Mouse (Mus musculus) neutrophil, adult 5-6 weeks (primary cell): ENCODE data around the gene Cbx2. TPM values are rescaled to one million over a fixed set of nuclear protein-coding genes. Genes with fewer than 3 reads are reported as not detected.

ENCODE experiments used
- ATAC-seq: fragments of 151-379, 151-347 bp; 2 replicates; pipeline ENCODE4 v1.8.0; 2017; ENCODE audit warnings: mild to moderate bottlenecking, moderate TSS enrichment; ENCODE audit not compliant: insufficient number of reproducible peaks, poor library complexity, low FRiP score, severe bottlenecking; ENCODE audit errors: extremely low read depth
- total RNA-seq: library from RNA; stranded (forward); fragments of 200-1000 nt; gene quantifications from 2 replicates; pipeline ENCODE4 v1.2.3, GENCODE M21; 2017

Gene Cbx2
- total RNA-seq, 1 experiment from 2014 or later = 1.3 TPM

GRCm38 (mm10) chr11:119039732-119040512 is 17.2 kb downstream of the Cbx2 start:
- no peak for ATAC-seq

DNA sequence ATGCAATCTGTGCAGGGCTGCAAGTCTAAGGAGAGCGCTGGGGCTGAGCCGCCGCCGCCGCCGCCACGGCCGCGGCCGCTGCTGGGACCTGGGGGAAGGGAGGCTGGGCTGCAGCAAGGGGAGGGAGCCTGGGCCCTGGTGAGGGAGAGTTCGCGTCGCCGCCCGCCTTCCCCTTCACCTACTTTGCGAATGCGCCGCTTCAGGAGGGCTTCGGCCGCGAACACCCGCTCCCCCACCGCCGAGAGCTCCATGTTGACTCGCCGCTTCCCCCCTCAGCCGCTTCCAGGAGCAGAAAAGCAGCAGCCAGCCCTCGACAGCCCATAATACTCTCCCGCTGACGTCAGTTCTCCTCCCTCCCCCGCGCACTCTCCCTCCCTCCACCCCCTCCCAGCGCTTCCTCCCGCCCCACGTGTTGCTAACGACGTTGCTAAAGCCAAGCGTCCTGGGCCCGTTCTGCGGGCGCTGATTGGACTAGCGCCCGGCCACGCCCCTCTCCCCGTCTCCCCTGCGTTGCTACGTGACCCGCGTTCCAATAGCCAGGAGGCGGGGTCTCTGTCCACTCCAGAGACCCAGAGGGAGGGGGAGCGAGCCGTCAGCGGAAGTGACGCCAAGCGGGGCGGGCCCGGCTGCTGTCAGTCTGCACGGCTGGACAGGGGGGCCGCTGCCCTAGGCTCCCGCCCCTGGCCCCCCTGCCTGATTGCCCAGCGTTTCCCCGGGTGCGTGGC is 18.0 kb downstream of the Cbx2 start, which contains the start of gene Cbx8:
TSS of gene Cbx8 (minus strand) at position 370 of the 725 bp plus-strand sequence.
- peak; percentile 93 for ATAC-seq

DNA sequence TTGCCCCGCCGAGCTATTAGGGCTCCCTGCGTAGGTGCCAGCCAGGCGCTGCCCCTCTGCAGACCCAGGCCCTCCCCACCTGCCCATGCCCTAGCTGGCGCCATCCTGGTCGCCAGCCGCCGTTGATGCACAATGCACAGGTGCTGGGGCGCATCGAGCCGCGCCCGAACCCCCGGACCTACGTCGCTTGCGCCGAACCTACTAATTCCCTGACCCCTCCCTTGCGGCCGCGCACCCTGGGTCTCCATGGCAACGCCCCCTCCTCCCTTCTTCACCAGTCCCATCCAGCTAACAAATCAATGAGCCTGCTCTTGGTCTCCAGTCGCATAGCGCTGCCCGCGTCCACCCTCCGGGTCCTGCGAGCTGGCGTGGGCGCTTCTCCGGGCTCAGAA is 18.6 kb downstream of the Cbx2 start:
- no peak for ATAC-seq

DNA sequence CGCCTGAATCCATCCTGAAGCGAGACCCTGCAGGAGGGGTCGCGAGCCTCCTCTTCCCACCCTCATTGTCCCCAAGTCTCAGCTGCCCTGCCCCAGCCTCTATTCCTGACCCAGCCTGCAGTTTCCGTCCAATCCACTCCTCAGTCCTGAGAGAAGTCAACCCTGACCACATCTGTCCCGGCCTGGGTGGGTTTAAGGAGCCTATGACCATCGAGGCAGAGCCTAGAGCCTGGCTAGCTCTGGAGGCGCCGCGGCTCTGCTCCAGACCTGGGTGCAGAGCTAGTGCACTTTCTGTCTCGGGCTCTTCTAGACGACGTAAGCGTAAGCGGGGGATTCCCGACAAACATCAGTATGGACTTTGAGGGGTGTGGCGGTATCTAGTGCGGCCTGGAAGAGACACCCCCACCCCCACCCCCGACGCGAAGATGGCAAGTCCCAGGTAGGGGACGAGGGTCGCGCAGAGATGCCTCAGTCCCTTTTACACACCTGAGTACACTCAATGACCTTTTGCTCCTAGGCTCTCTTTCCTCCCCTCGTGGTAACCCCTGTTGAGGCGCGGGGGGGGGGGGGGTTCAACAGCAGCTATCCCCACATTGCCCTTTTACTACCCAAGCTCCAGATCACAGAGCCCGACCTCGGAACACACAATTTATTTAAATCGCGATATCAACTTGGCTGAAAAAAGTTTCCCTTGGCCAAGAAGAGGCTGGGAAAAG is 19.1 kb downstream of the Cbx2 start:
- ATAC-seq = no peak

DNA sequence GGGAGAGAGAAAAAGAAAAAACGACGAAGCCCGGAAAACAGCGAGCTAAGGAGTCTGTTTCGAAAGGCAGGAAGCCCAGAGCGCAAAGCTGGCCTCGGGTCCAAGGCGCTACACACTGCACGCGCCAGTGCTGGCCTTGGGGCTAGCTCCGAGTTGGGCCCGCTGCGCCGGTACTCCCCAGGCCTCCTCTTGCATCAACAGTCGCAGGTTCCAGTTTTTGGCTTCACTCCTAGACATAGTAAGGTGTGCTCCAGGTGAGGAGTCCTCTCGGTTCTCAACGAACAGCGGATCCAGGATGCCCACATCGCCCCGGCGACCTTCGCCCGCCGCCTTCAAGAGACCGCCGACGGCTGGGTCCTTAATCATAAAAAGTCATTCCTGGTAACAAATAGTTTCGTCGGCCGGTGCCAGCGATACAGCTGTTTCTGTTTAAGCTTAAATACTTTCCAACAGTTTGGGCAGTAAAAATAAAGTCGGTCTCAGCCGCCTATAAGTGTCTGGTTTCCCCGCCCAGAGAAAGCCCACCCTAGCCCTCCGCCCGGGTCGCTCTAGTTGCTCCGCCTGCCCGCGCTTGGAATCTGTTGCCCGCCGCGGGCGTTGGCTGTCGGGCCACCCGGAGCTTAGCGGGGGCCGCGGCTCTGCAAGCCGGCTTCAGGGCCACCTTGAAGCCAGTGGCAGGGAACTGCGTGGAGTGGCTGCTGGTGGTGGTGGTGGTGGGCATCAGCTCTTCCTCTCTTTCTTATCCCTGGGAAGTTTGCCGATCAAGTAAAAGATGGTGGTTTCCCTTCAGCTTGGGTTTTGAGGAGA is 19.9 kb downstream of the Cbx2 start:
- ATAC-seq = no peak

- ATAC-seq = no peak
Observed at GRCm38 (mm10) chr11:119043273-119043540, 20.4 kb downstream of the Cbx2 start.

DNA sequence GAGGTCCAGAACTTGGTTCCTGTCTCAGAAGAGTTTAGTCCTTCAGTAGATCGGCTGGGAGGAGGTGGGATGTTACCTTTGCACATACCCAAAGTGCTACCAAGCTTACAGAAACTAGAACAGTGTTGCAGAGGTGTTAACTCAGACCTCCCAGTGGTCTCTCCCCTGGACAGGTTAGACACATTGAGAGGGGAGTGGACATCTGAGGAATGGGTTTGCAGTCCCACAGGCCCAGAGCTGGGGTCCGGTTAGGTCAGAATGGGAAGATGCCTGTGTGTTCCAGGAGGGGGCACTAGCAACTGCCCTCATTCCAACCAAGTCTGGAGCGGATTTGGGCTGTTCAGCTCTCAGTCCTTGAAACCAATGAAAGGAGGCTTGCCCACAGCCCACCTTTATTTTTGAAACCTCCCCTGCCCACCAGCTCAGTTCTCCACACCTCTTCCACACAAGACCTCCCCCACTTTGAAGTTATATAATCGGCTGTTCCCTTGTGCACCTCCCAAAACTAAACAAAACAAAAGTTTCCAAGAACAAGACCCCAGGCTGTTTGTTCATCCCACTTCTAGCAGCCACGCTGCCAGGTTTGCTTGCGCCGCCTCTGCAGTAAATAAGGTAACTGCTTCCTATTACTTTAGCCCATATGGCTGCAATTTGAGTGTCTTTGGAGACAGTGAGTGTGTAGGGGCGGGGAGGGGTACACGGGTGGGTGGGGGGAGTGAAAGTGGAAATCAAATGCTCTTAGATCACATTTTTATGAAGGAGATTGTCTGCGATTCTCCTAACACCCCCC is 21.2 kb downstream of the Cbx2 start:
- no peak for ATAC-seq

DNA sequence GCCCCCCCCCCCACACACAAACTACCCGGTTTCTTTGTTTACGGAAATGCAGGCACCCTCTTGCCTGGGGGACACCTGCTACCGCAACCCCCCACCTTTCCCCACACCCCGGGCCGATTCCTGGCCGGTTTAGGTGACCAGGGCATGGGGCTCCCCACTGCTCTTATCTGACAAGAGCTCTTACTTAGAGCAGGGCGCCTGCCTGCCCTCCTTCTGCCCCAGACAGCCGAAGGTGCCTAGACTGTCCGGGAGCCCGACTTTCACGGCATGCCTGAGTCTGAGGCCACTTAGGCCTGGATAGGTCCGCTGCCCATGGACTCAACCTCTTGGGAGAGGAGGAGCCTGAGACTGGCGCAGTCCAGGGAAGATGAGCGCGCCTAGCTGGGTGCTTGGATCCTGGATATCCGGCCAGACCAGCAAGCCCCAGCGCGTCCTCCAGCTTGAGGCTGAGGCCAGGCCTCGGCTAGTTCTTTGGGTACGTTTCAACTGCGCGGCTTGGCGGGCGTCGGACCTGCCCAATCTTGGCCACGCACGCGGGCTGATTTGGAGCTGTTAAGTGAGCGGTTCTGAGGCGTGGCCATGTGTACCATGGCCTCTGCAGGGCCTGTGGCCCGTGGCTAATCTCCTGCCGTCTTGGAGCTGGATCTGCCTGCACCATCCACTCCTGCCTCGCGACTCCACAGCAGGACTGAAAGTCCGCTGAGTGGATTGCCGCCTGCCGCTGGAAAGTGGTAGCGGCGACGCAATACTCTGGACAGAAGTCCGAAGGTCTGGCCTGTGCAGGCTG is 22.0 kb downstream of the Cbx2 start:
- no peak for ATAC-seq

DNA sequence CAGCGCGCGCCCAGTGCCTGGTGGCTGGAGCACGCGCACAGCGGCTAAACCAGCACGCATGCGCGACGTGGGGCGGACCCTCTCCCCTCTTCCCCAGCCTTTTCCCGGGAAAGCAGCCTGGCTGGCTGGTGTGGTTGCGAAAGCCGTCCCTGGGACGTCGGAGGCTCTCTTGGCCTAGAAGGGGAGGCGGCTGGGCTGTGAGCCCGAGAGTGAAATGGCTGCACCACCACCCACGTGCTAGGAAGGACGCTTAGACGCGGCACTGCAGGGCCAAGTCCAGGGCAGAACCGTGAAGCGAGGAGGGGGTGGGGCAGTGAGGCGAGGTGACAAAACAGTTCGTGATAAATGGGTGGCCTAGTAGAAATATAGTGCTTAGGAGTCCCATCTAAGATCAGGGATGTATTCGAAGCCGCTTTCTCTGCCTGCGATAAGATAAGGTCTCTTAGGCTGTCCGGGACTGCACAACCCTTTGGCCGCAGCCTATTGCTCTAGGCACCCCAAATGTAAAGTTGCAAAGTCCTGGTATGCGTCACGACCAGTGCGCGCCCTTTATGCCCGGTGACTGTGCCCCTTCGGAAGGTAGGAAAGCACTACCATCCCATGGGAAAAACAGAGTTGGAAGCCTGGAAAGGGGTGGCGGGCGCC is 24.0 kb downstream of the Cbx2 start:
- no peak for ATAC-seq

DNA sequence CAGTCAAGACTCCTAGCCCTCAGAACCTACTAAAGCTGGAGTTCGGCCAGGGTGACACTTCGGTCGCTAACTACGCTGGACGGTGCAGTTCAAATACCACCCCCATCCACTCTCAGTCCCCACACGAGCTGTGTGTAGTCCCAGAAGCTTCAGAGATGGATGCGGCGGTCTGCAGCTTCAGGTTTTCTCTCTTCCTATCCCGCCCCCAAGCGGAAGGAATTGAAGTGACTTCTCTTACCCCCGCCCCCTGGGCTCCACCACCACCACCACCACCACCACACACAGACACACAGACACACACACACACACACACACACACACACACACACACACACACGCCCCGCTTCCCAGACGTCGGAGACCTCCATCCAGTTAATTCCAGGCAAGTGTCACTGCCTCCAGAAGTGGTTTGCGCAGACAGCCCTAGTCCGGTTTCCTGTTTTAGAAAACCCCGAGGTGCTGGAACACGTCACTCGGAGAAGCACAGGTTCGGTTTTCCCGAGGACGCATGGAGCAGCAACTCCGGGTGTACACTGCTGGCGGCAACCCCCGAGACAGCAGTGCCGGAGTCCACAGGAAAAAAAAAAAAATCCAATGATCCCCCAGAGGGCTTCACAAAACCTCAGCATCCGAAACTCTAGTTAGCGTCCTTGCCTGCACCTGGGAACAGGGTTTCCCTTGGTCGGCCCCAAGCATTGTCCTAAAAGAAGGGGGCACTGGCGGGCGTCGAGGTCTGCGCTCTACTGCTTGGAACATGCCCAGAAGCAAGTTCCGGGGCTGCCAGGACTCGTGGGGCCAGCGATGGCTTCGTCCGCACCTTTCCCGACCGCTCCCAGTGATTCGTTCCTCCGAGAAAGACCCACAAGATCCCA is 24.7 kb downstream of the Cbx2 start:
- no peak for ATAC-seq

DNA sequence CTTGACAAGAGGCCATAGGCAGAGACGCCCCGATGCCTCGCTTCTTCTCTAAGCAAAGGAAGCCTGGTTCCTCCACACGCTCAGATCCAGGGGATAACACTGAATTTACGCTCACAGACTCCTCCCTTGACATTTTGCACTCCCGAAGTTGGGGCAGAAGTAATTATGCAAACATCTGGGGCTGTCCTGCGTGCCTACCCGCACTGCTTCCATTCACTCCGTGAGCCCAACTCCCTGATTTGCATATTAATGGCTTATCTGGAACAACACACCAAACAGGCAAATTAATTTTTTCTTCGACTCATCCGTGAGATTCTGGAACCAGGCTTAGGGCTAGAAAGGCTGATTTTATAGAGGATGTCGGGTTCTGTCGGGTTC is 25.4 kb downstream of the Cbx2 start:
- no peak for ATAC-seq

DNA sequence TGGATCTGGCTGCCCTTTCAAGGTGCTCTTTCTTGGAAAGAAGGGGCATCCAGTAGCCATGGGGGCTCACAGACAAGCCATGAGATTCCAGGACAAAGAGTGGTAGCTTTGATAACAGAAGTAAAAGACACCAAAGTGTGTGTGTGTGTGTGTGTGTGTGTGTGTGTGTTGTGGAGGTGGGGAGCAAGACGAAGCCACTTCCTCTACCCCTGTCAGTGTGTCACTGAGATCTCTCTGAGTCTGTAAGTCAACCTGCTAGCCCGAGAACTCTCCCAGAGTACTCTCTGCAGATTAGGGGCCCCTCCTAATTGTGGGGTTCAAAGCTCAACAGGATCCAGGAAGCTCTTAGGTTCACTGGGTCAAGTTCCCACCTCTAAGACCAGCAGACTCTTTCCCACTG is 27.6 kb downstream of the Cbx2 start:
- ATAC-seq = no peak

DNA sequence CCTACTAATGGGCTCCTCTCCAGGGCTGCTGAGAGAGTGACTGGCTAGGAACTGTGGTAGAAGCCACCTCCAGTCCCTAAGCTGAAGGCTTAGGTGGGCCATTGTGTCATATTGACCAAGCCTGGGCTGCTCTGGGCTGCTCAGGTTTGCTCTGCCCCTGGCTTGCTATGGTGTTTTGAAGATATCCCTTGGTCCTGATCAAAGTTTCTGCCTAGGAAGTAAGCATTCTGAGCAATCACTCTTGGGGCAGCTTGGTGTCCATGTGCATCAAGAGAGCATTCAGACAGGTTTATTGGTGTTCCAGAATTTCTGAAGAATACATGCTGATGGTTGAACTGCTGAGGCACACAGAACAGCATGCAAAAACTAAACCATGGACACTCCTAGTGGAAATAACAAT is 28.7 kb downstream of the Cbx2 start:
- no peak for ATAC-seq

DNA sequence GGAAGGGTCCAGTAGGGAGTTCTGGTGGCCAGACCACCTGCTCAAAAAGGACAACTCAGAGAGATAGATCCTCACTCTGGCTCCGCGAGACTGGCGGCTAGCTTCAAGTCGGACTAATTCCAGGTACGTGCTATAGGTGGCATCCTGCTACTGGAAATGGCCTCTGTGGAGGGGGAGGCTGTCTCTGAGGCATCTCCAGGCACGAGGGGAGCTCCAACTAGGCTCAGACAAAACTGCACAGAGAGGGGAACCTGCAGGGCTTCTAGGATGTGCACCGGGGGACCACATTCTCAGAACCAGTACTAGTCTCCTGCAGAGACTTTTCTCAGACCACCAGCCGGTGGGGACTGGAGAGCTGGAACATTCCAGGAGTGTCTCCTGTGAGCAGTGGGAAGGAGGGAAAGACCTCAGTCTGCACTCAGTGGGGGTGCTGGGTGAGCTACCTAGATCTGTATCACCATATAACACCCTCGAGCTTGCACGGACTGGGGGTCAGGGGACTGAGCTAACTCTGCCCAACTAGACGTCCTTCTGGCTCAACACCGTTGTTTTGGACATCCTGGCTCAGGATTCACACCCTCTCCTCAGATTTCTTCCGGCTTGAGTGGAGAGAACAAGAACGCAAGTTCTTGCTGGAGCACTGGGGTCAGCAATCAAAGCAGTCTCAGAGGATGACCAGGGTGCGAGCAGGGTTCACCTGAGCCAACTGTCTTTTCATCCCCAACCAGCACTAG is 29.3 kb downstream of the Cbx2 start:
- peak; percentile 24; the same call in 1 of the 2 replicates for ATAC-seq

DNA sequence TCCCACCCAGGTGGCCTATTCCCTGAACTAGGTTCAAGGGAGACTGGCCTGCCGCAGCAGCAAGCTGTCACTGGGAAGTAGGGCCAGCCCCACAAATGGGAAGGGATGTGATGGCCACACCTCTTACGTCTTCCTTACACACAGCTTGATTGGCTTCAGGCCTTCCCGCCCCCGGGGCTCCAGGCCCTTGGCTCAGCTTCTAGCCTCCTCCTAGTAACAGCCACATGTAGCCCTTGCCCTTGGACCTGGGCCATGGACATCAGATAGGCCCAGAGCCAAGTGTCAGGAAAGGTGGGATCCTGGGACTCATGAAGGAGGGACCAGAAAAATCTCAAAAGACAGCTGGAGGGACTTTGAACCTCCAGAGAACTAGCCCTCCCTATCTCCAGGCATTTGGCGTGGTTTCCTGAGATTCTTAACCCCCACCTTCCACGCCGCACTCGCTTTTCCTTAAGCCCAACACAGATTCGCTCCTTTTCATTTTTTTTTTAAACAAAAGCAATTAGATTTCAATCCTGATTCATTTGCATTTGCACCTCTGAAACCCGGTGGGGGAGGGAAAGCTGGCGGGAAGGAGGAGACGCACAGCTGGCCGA is 30.0 kb downstream of the Cbx2 start:
- no peak for ATAC-seq
